Mouse (Mus musculus) cerebellum, postnatal 10 days (tissue): Measurements from ENCODE around the gene Ntf5.
"Not testable (repeated sequence)": the region's sequence is repeated elsewhere in the genome, so short reads cannot be mapped to it uniquely, and the experiment has no call there.

Source experiments
- DNase-seq, 2 experiments: peaks; one replicate each; pipeline ENCODE4 v3.0.0; 2021; ENCODE audit warnings: mixed read lengths in 2 of 2

Gene Ntf5

DNA sequence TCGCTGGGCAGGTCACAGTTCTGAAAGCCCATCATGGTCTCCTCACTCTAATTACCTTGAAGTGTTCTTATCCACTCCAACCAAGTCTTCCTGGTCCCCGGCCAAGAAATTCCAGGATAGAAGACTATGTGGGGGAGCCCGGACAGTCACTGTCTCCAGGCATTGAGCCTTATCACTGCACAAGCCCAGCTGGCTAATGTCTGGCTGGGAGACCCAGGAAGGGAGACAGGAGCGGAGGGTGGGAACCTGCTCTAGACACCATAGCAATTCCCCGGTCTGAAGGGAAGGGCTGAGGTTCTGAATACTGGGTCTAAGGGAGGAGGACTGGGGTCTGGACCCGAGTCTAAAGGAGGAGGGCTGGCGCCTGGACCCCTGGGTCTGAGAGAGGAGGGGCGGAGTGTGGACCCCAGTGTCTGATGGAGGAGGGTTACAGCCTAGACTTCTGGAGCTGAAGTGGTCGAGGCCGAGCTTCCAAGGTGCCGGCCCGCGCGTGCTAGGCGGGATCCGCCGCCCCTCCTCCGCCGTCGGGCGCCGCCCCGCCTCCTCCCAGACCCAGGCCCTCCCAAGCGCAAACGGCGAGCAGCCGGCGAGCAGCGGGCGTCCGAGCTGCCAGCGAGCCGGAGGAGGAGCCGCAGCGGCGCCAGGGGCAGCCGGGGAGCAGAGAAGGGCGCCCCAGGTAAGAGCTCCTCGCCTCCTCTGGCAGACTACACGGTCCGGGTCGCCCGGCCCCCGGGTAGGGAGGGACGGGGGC is at the start of gene Ntf5:
Gene Ntf5, plus strand, starts transcription at position 583 of the 751 bp plus-strand sequence.
- DNase-seq: peak; percentile 46 to 64

GRCm38 (mm10) chr7:45363983-45364382 is 49.5 kb upstream of the Ntf5 start:
- DNase-seq: no peak

DNA sequence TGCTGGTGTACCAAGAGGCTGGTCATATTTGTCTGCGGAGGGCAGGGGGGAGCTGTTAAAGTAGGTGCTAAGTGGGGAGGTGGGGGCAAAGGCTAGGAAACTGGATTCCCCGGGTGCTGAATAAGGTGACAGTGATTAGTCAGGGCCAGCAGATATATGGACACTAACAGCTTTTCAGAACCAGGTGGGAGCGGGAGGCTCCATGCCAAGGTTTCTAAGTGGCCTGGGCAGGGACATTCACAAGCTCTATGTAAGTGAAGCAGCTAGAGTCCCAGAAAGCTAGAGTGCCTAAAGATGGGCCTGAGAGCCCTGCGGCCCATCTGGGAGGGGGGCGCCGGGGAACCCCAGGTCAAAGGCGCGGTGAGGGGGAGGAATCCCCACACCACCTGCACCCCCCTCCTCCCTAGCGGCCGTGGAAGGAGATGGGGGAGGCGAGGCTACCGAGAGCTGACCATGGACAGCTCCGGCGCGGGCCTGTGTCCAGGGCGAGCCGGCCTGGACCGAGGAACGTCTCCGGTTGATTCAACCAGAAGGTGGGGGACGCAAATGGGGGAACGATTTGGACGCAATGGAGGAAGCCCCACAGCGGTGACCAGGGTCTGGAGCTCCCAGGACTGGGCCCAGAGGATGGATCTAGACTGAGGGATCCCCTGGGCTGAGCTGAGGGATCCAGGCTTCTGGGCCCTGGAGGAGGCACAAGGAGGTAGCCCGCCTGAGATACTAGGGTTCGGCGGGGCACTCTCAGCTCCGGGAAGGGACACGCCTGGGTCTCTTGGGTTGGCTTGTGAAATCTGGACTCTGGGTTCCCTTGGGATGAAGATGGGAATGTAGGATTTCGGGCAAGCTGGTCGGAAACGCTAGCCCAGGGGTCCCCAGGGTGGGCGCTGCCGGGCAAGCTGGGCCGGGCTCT is 47.5 kb upstream of the Ntf5 start:
- DNase-seq: peak; percentile 77 to 82

DNA sequence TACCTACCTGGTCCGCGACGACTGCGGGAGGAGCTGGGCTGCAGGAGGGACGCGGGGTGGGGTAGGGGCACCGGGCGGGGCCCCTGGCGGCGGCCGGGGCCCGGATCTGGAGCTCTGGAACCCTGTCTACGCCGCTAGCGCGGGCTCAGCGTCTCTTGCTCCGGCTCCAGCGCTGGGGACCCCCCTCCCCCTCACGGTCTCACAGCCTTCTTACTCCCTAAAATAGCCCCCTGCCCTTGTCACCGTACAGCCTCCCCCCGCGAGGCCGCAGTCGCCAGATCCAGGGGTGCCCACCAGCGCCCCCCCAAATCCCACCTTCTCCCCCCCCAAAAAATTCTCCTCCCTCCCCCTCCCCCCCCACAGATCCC is 46.9 kb upstream of the Ntf5 start, which contains the start of gene Ppfia3:
Gene Ppfia3, minus strand, starts transcription at position 368 of the 368 bp plus-strand sequence.
- no peak for DNase-seq

DNA sequence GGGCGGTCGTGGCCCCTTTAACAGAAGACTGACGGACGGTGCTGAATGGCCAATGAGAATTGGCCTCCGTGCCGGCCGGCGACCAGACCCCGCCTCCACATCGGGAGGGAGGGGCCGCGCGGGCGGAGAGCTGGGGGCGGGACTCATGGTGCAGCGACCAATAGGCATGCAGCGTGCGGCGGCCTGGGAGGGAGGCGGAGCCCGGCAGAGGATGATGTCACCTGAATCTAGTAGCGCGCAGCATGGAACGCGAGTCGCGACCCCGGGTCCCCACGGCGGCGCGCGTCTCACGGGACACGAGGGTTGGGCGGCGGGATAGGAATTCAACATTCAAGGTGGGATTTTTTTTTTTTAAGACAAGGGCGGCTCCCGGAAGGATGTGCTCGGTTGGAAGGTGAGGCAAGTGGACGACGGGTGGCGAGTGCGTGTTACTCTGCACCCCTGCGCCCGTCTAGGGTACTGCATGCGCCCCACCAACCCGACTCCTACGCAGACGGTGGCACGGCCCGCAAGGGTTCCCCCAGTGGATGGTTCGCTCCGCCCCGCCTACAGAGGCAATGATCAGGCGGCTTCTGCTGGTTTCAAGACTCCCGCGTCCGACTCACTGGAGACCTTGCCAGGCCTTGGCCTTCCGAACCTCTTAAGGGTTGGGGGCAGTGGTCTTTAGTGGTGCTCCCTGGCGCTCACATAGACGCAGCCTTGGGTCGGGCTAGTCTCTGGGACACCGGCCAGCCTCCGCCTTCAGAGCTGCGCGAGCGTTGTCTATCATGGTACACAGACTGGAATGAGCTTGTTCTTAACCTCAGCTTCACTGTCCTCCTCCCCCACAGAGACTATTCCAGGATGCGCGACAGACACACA is 46.2 kb upstream of the Ntf5 start:
- peak; percentile 99 for DNase-seq

- peak; percentile 37 to 53 for DNase-seq
Measured at GRCm38 (mm10) chr7:45368178-45368577, 45.3 kb upstream of the Ntf5 start.

- peak; percentile 40 to 47 for DNase-seq
Measured at GRCm38 (mm10) chr7:45369022-45369745, 44.3 kb upstream of the Ntf5 start.

DNA sequence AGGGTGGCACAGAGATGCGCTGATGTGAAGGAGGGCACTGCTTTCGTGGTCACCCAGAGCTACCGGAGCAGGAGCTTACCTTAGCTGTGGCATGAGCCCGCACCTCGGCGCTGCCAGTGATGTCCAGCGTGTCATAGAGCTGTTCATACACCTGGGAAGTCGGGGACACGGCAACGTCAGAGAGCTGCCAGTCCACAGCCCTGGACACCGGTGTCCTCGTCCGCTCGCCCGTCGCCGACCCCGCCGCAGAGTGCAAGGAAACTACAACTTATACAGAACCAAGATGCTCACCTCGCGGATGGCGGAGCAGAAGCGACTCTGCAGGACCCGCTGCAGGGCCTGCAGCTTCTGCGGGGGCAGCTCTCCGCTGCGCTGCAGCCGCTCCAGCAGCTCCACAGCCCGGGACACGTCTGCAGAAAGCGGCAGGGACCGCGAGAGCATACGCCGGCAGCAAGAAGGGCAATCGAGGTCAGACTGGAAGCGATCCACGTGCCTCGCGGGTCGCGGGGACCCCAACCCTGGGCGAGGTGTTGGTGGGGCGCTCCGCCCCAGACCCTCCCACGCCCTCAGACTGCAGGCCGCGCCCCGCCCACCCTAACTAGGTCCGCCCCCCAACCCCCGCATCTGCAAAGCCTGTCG is 43.5 kb upstream of the Ntf5 start:
- no peak for DNase-seq

DNA sequence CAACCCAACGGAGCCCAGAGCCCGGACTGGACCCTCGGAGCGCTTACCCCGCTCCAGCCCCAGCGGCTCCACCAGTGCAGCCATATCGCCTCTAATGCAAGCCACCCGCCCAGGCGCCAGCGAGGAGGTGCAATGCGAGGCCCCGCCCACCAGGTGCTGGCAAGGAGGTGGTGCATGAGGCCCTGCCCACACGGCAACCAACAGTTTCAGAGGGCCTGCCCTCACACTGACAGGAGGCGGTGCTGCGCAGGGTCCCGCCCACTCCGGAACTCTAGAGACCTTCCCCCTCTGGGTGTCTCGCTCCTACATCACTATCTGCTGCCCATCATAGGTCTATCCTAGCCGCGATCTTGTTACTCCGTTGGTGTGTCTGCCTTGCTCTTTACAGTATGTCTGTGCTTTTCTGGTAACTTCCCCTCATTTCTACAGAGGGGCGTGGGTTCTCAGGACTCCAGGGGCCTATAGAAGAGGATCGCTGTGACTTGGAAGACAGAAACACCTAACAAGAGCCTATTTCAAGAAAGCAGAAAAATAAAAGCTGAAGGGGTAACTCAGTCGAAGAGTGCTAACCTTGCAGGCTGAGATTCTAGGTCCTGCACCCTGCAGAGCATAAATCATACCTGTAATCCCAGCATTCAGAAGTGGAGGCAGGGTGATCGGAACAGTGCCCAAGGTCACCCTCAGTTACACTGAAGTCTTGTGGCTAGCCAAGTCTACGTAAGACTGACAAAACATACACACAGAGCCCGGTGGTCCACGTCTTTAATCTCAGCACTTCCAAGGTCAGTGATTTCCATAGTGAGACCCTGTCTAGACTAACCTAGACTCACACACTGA is 42.8 kb upstream of the Ntf5 start, which contains the start of gene Lin7b:
Gene Lin7b, minus strand, starts transcription at position 109 of the 837 bp plus-strand sequence.
- peak; percentile 92 to 94 for DNase-seq

DNA sequence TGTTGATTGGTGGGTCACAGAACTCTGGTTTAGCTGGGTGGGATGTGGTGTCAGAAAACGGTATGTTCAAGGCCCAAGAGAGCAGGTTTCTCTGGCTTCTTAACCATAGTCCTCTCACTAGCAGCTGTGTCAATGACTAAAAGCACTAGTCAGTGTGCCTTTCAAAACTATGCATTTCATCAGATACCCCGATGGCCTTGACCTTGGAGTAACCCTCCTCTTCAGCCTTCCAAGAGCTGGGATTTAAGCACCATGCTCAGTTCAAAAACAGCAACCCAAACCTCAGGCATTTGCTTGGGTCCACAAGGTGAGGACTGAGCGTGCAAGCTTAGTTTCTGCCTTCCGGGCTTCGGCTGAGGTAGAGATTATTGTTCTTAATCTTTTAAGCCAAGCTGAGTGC is 41.1 kb upstream of the Ntf5 start:
- DNase-seq: no peak

GRCm38 (mm10) chr7:45374620-45375019 is 38.9 kb upstream of the Ntf5 start:
- DNase-seq: no peak

- no peak for DNase-seq
Measured at GRCm38 (mm10) chr7:45376057-45376456, 37.4 kb upstream of the Ntf5 start.

DNA sequence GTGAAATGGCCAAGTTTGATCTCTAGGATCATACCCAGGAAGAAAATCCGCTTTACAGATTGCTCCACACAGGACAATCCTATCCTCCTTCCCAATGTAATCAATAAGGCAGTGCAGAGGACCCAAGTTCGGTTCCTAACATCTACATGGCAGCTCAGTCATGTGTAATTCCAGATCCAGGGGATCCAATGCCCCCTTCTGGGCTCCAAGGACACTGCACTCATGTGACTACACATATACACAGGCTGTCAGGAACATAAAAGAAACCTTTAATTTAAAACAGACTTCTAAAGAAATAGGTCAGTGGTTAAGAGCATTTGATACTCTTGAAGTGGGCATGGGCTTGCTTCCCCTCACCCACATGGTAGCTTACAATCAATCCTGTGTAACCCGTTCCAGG is 27.4 kb upstream of the Ntf5 start:
- DNase-seq: no peak

DNA sequence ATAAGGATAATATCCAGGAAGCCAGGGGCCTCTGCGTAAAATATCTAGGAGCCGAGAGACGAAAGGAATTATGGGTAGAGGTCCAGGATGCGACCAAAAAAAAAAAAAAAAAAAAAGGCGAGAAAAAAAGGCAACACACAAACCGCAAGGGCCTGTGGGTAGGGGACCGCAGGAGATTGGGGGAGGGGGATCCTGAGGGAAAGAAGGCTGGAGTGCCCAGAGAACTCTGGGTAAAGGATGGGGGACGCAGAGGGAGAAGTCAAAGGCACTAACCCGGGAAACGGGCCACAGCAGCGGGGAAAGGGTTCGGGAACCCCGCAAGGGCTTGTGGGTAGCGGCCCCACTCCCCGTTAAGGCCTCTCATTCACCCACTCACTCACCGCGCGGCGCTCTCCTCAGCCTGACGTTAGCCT is 18.4 kb upstream of the Ntf5 start:
- peak; percentile 84 to 87 for DNase-seq

DNA sequence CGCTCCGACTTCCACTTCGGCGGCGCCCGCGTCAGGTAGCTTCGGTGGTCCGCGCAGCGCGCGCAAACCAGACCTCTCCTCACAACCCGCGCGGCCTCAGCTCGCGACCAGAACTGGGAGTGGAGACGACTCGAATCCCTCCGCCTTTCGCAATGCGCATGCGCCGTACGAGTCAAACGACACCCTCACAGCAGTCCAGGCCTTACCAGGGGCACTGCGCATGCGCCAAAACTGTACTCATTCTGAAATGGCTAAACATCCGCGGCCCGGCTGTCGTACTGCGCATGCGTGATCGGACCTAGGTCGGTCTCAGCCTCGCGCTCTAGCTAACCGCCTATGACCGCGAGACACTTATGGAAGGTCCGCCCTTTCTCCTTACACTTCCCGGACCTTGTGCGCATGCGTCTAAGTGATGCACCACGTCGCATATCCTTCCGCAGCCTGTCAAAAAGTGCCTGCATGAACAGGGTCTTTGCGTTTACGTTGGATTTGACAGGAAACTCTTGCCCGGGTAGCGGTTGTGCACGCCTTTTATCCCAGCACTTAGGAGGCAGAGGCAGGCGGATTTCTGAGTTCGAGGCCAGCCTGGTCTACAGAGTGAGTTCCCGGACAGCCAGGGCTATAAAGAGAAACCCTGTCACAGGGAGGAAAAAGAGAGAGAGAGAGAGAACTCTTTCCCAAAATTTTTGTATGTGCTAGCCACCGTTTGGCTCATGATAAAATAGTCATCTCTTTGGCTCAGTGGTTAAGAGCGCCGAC is 17.7 kb upstream of the Ntf5 start, which contains the start of gene Snrnp70:
Gene Snrnp70, minus strand, starts transcription at position 165 of the 759 bp plus-strand sequence.
- peak; percentile 100 for DNase-seq

DNA sequence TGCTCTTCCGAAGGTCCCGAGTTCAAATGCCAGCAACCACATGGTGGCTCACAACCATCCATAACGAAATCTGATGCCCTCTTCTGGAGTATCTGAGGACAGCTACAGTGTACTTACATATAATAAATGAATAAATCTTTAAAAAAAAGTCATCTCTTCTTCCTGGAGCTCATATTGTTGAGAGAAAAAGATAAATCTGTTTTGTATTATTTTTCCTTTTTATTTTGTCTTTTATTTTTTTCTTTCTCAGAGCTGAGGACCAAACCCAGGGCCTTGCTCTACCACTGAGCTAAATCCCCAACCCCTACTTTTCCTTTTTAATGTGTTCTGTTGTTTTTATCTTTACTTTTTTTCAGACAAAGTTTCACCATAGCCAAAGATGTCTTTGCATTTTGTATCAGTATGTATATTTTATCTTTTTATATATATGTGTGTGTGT is 17.1 kb upstream of the Ntf5 start:
- DNase-seq: not testable (repeated sequence)

DNA sequence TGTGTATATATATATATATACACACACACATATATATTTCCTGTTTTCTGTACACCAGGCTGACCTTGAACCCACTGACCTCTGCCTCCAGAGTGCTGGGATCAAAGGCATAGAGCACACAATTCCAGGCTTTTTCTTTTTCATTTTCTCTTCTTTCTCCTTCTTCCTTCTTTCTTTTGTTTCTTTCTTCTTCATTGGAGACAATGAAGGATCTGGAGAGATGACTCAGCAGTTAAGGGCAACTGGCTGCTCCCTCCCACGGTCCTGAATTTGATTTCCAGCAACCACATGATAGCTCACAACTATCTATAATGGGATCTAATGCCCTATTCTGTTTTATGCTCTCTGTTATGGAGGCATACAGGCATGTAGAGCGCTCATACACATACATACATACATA is 16.7 kb upstream of the Ntf5 start:
- no peak for DNase-seq

DNA sequence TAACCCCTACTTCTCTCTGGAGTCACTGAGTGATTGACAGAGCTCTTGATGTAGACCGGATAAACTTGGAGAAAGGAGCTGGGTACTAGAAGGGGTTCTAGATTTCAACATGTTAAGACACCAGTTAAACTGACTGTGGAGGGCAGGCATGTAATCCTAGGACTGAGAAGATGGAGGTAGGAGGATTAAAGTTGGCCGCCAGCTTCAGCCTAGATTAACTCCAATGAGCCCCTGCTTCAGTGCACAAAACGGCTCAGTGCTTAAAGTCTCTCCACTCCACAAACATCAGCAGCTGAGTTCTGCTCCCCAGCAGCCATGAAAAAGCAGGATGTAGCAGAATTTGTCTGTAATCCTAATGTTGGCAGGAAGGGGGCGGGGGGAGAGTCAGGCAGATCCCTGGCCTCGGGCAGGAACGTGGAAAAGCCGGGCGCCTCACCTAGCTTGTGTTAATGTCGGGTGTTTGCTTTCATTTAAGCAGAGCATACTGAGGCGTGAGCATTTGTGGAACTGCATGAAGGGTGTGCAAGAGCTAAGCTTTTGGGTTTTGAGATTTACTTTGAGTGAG is 11.9 kb upstream of the Ntf5 start:
- no peak for DNase-seq
